Mouse (Mus musculus): ENCODE measurements around the gene Uqcc1.
"Not testable (repeated sequence)": the region's sequence is repeated elsewhere in the genome, so short reads cannot be mapped to it uniquely, and the experiment has no call there.

The Uqcc1 gene

GRCm38 (mm10) chr2:155852536-155852935 is 77.6 kb downstream of the Uqcc1 start:
- no peak for DNase-seq

- DNase-seq = no peak
These were observed 80.0 kb downstream of the Uqcc1 start for GRCm38 (mm10) chr2:155850120-155850519.

GRCm38 (mm10) chr2:155849464-155849863 is 80.6 kb downstream of the Uqcc1 start:
- DNase-seq = no peak

GRCm38 (mm10) chr2:155848291-155848690 is 81.8 kb downstream of the Uqcc1 start:
- DNase-seq = peak; percentile 78

GRCm38 (mm10) chr2:155846930-155847329 is 83.2 kb downstream of the Uqcc1 start:
- DNase-seq = no peak

- no peak for DNase-seq
These were observed 91.1 kb downstream of the Uqcc1 start for GRCm38 (mm10) chr2:155838961-155839360.

- no peak for DNase-seq
These were observed 92.1 kb downstream of the Uqcc1 start for GRCm38 (mm10) chr2:155837961-155838360.

GRCm38 (mm10) chr2:155834732-155835131 is 95.4 kb downstream of the Uqcc1 start, which contains the start of gene Fam83c:
Gene Fam83c, minus strand, starts transcription at chr2:155834854.
- DNase-seq = no peak

- DNase-seq = not testable (repeated sequence)
These were observed 98.0 kb downstream of the Uqcc1 start for GRCm38 (mm10) chr2:155832087-155832486.

GRCm38 (mm10) chr2:155831302-155831701 is 98.8 kb downstream of the Uqcc1 start:
- no peak for DNase-seq

- no peak for DNase-seq
These were observed 99.3 kb downstream of the Uqcc1 start for GRCm38 (mm10) chr2:155830841-155831240.

- DNase-seq = peak; percentile 90
These were observed 103.3 kb downstream of the Uqcc1 start, which contains the start of gene Eif6 for GRCm38 (mm10) chr2:155826630-155827424. Gene Eif6, minus strand, starts transcription at chr2:155826925.

- no peak for DNase-seq
These were observed 104.0 kb downstream of the Uqcc1 start for GRCm38 (mm10) chr2:155825904-155826629.

- DNase-seq = no peak
These were observed 106.4 kb downstream of the Uqcc1 start for GRCm38 (mm10) chr2:155823722-155824121.

- no peak for DNase-seq
These were observed 109.3 kb downstream of the Uqcc1 start for GRCm38 (mm10) chr2:155820779-155821178.

- no peak for DNase-seq
These were observed 110.5 kb downstream of the Uqcc1 start for GRCm38 (mm10) chr2:155819449-155820251.

GRCm38 (mm10) chr2:155819392-155819448 is 110.9 kb downstream of the Uqcc1 start, which contains the start of gene BC029722:
Gene BC029722, minus strand, starts transcription at chr2:155819426.
- no peak for DNase-seq

GRCm38 (mm10) chr2:155818596-155819391 is 111.3 kb downstream of the Uqcc1 start:
- peak; percentile 96 for DNase-seq

GRCm38 (mm10) chr2:155817301-155818245 is 112.5 kb downstream of the Uqcc1 start:
- DNase-seq = no peak

- DNase-seq = no peak
These were observed 113.9 kb downstream of the Uqcc1 start for GRCm38 (mm10) chr2:155816179-155816578.

- no peak for DNase-seq
These were observed 115.3 kb downstream of the Uqcc1 start for GRCm38 (mm10) chr2:155814829-155815228.

- DNase-seq = no peak
These were observed 117.5 kb downstream of the Uqcc1 start for GRCm38 (mm10) chr2:155812637-155813036.

Measured in right cerebral cortex, adult 18-20 months (tissue).